Mouse (Mus musculus) myocyte (in vitro differentiated cells): ENCODE results near the gene Cyb561. TPM values are rescaled to one million over a fixed set of nuclear protein-coding genes. Genes with fewer than 3 reads are reported as not detected.

Source experiments
- H3K27me3 ChIP-seq: one replicate; pipeline ENCODE4 v1.6.1; 2011; ENCODE audit not compliant: control insufficient read depth, insufficient read depth, insufficient read length
- H3K36me3 ChIP-seq: one replicate; pipeline ENCODE4 v1.6.1; 2011; ENCODE audit not compliant: control insufficient read depth, insufficient read depth
- H3K4me2 ChIP-seq: one replicate; pipeline ENCODE4 v1.6.1; 2011; ENCODE audit warnings: low read depth, control low read depth
- H3K4me3 ChIP-seq: one replicate; pipeline ENCODE4 v1.5.1; 2011; ENCODE audit warnings: mild to moderate bottlenecking, control low read depth, moderate library complexity
- H3K79me2 ChIP-seq: one replicate; pipeline ENCODE4 v1.6.1; 2011; ENCODE audit not compliant: control insufficient read depth, insufficient read depth
- H3ac ChIP-seq: one replicate; pipeline ENCODE4 v1.6.1; 2011; ENCODE audit not compliant: control insufficient read depth, insufficient read length
- CEBPB ChIP-seq: IDR thresholded peaks from 2 replicates; pipeline ENCODE4 v1.6.1; 2011; ENCODE audit warnings: mild to moderate bottlenecking, moderate library complexity; ENCODE audit not compliant: poor library complexity, insufficient read depth, severe bottlenecking
- E2F4 ChIP-seq: IDR thresholded peaks from one replicate; pipeline ENCODE4 v1.6.1; 2011; ENCODE audit warnings: mild to moderate bottlenecking, control low read depth, moderate library complexity; ENCODE audit not compliant: insufficient read depth
- MAX ChIP-seq: IDR thresholded peaks from one replicate; pipeline ENCODE4 v1.6.1; 2011; ENCODE audit warnings: low read depth, mild to moderate bottlenecking, control low read depth
- MYOD1 ChIP-seq, 3 experiments: IDR thresholded peaks; one replicate each; pipeline ENCODE4 v1.6.1; 2011; ENCODE audit warnings: control low read depth in 2 of 3, low read depth in 2 of 3, mild to moderate bottlenecking in 2 of 3, moderate library complexity in 1 of 3; ENCODE audit not compliant: insufficient read length in 2 of 3, control insufficient read depth in 1 of 3
- MYOG ChIP-seq, 3 experiments: IDR thresholded peaks; one replicate each; pipeline ENCODE4 v1.6.1; 2011; ENCODE audit warnings: control low read depth in 2 of 3, low read depth in 2 of 3, mild to moderate bottlenecking in 2 of 3; ENCODE audit not compliant: insufficient read length in 2 of 3, control insufficient read depth in 1 of 3, insufficient read depth in 1 of 3
- POLR2A ChIP-seq: IDR thresholded peaks from one replicate; pipeline ENCODE4 v1.6.1; 2011; ENCODE audit warnings: low read depth, mild to moderate bottlenecking, control low read depth, moderate library complexity; ENCODE audit not compliant: insufficient read length
- POLR2AphosphoS2 ChIP-seq: IDR thresholded peaks from one replicate; pipeline ENCODE4 v1.6.1; 2011; ENCODE audit warnings: low read depth, control low read depth; ENCODE audit not compliant: insufficient read length
- REST ChIP-seq: IDR thresholded peaks from one replicate; pipeline ENCODE4 v1.6.1; 2011; ENCODE audit warnings: mild to moderate bottlenecking, control low read depth, moderate library complexity; ENCODE audit not compliant: insufficient read depth, insufficient read length
- SRF ChIP-seq: IDR thresholded peaks from one replicate; pipeline ENCODE4 v1.6.1; 2011; ENCODE audit warnings: low read depth; ENCODE audit not compliant: control insufficient read depth, insufficient read length
- TCF12 ChIP-seq: IDR thresholded peaks from one replicate; pipeline ENCODE4 v1.6.1; 2011; ENCODE audit warnings: mild to moderate bottlenecking, control low read depth; ENCODE audit not compliant: poor library complexity, insufficient read depth, severe bottlenecking
- TCF3 ChIP-seq: IDR thresholded peaks from one replicate; pipeline ENCODE4 v1.6.1; 2011; ENCODE audit warnings: low read depth, control low read depth; ENCODE audit not compliant: insufficient read length
- USF1 ChIP-seq: IDR thresholded peaks from one replicate; pipeline ENCODE4 v1.6.1; 2011; ENCODE audit warnings: low read depth, mild to moderate bottlenecking, control low read depth, moderate library complexity
- polyA plus RNA-seq: library from polyadenylated mRNA; unstranded; fragments of >200 nt; fragmentation: generic; extraction: Trizol; gene quantifications from one replicate; pipeline ENCODE4 v1.2.1, GENCODE M21; 2012; ENCODE audit warnings: missing spikeins

The Cyb561 gene
- polyA plus RNA-seq, 1 experiment: 1.5 TPM

- no peak for TF ChIP-seq POLR2AphosphoS2
- Histone ChIP-seq H3K36me3 (peaks cover 25% of the 10 kb centered on the region), H3K4me3 (no peak overlapping the region), H3K27me3 (no peaks in the 10 kb centered on the region), H3ac (no peak overlapping the region), H3K79me2 (no peaks in the 10 kb centered on the region), H3K4me2 (no peak overlapping the region)
Measured at GRCm38 (mm10) chr11:105920098-105920785, 32.9 kb downstream of the Cyb561 start.

- Histone ChIP-seq H3K4me3 (no peak overlapping the region), H3K27me3 (no peaks in the 10 kb centered on the region), H3ac (no peak overlapping the region), H3K36me3 (peaks cover 26% of the 10 kb centered on the region), H3K79me2 (no peaks in the 10 kb centered on the region), H3K4me2 (no peak overlapping the region)
- no peak for TF ChIP-seq SRF
- TF ChIP-seq REST: no peak
- TF ChIP-seq USF1: no peak
- TF ChIP-seq POLR2AphosphoS2: no peak
Measured at GRCm38 (mm10) chr11:105913580-105913979, 39.6 kb downstream of the Cyb561 start.

- no peaks in the 10 kb centered on the region for H3K27me3 ChIP-seq
- no peaks in the 10 kb centered on the region for H3K79me2 ChIP-seq
- H3K4me3 ChIP-seq: no peak overlapping the region
- H3K4me2 ChIP-seq: no peak overlapping the region
- TF ChIP-seq MYOD1 (IDR thresholded peaks at IDR 0.05; ENCODE audit: control insufficient read depth in 1 of 3, insufficient read length in 2 of 3, low read depth in 2 of 3) (no peak), MAX (no peak), CEBPB (no peak)
- no peak overlapping the region for H3ac ChIP-seq
- H3K36me3 ChIP-seq: peaks cover 29% of the 10 kb centered on the region
Measured at GRCm38 (mm10) chr11:105911592-105912375, 41.4 kb downstream of the Cyb561 start.

- Histone ChIP-seq H3K36me3 (peaks cover 26% of the 10 kb centered on the region), H3K4me2 (no peak overlapping the region), H3K79me2 (no peaks in the 10 kb centered on the region), H3ac (no peak overlapping the region), H3K4me3 (no peak overlapping the region), H3K27me3 (no peaks in the 10 kb centered on the region)
- no peak for TF ChIP-seq E2F4
- no peak for TF ChIP-seq TCF3
- TF ChIP-seq CEBPB: no peak
- TF ChIP-seq TCF12: no peak
- no peak for TF ChIP-seq REST
- TF ChIP-seq USF1: no peak
- TF ChIP-seq POLR2A: no peak
- TF ChIP-seq MYOD1 (IDR thresholded peaks at IDR 0.05; ENCODE audit: control insufficient read depth in 1 of 3, insufficient read length in 2 of 3, low read depth in 2 of 3): no peak
- TF ChIP-seq POLR2AphosphoS2: no peak
- no peak for TF ChIP-seq MAX
- no peak for TF ChIP-seq MYOG (IDR thresholded peaks at IDR 0.05; ENCODE audit: control insufficient read depth in 1 of 3, insufficient read depth in 1 of 3, insufficient read length in 2 of 3, low read depth in 2 of 3)
Measured at GRCm38 (mm10) chr11:105911149-105911548, 42.0 kb downstream of the Cyb561 start.

- no peak overlapping the region for H3K4me2 ChIP-seq
- no peaks in the 10 kb centered on the region for H3K27me3 ChIP-seq
- TF ChIP-seq TCF3: no peak
- TF ChIP-seq MAX: no peak
- TF ChIP-seq TCF12: no peak
- no peak for TF ChIP-seq SRF
- no peak for TF ChIP-seq POLR2AphosphoS2
- TF ChIP-seq CEBPB: no peak
- TF ChIP-seq REST: no peak
- TF ChIP-seq MYOG (IDR thresholded peaks at IDR 0.05; ENCODE audit: control insufficient read depth in 1 of 3, insufficient read depth in 1 of 3, insufficient read length in 2 of 3, low read depth in 2 of 3): no peak
- TF ChIP-seq POLR2A: no peak
- TF ChIP-seq MYOD1 (IDR thresholded peaks at IDR 0.05; ENCODE audit: control insufficient read depth in 1 of 3, insufficient read length in 2 of 3, low read depth in 2 of 3): no peak
- H3K4me3 ChIP-seq: no peak overlapping the region
- H3K36me3 ChIP-seq: peaks cover 20% of the 10 kb centered on the region
- H3K79me2 ChIP-seq: no peaks in the 10 kb centered on the region
- H3ac ChIP-seq: no peak overlapping the region
Measured at GRCm38 (mm10) chr11:105909617-105910016, 43.5 kb downstream of the Cyb561 start.
